In the genomic region with DNA sequence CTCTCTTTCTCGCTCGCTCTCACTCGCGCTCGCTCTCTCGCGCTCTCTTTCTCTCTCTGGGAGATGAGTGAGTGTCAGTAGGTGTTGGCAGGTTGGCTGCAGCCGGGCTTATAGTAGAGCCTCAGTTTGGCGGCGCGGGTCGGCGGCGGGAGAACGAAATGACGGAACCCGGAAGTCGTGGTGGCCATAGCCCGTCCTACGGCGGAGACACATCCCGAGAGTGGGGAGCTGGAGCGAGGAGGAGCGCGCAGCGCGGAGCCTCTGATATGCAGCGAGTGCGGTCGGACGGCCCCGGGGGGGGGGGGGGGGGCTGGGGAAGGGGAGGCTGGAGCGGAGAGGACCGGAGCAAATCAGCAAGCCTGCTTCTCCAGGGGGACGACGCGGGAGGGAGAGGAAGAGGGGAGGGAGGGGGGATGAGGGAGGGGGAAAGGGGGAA, we compare ENCODE assay signal across 8 mouse cellular contexts. TPM values are rescaled to one million over a fixed set of nuclear protein-coding genes. Genes with fewer than 3 reads are reported as not detected.
DNase-seq lines count a peak whose midpoint lies in the region; ATAC-seq and TF ChIP-seq lines count a peak whose summit lies in the region.

A gene (minus strand): TSS at position 270 of the 436 bp plus-strand sequence.

- H3K9me3 ChIP-seq in forebrain, postnatal 0 days (ENCODE audit: low read length): no peaks in the 10 kb centered on the region
- H3K9me3 ChIP-seq in lung, embryonic 15.5 days: no peaks in the 10 kb centered on the region

- H3K27me3 ChIP-seq in forebrain, postnatal 0 days (ENCODE audit: insufficient read depth, low read length): no peaks in the 10 kb centered on the region
- peaks cover 17% of the 10 kb centered on the region for H3K27me3 ChIP-seq in lung, embryonic 15.5 days

- WGBS in forebrain, postnatal 0 days: 5% methylated on average over 32 of the region's 37 CpGs
- WGBS in lung, embryonic 15.5 days: 0% methylated on average over 22 of the region's 37 CpGs

- no peak for TF ChIP-seq CTCF in forebrain, postnatal 0 days (IDR thresholded peaks at IDR 0.05; ENCODE audit: low read depth)

- H3K27ac ChIP-seq in forebrain, postnatal 0 days (ENCODE audit: low read depth, low read length): peak within 1 kb of the TSS; percentile 96
- H3K27ac ChIP-seq in lung, embryonic 15.5 days: peak within 1 kb of the TSS; percentile 89

- peak within 1 kb of the TSS; percentile 94 for H3K9ac ChIP-seq in forebrain, postnatal 0 days
- H3K9ac ChIP-seq in lung, embryonic 15.5 days: peak within 1 kb of the TSS; percentile 75

- peak within 1 kb of the TSS; percentile 70 for H3K4me3 ChIP-seq in forebrain, postnatal 0 days (ENCODE audit: low read depth, low read length)
- H3K4me3 ChIP-seq in lung, embryonic 15.5 days: peak within 1 kb of the TSS; percentile 67

- H3K4me1 ChIP-seq in forebrain, postnatal 0 days (ENCODE audit: insufficient read depth): no peaks in the 10 kb centered on the region
- H3K4me1 ChIP-seq in lung, embryonic 15.5 days: peaks cover 23% of the 10 kb centered on the region

- ATAC-seq in forebrain, postnatal 0 days: peak; percentile 82
- ATAC-seq in lung, embryonic 15.5 days (ENCODE audit: borderline replicate concordance, extremely low read depth, low FRiP score, low TSS enrichment): peak; percentile 83

- H3K36me3 ChIP-seq in forebrain, postnatal 0 days (ENCODE audit: insufficient read depth): no peaks in the 10 kb centered on the region
- no peaks in the 10 kb centered on the region for H3K36me3 ChIP-seq in lung, embryonic 15.5 days

- peak within 1 kb of the TSS; percentile 61 for H3K4me2 ChIP-seq in forebrain, postnatal 0 days (ENCODE audit: low read depth)
- H3K4me2 ChIP-seq in lung, embryonic 15.5 days: peak within 1 kb of the TSS; percentile 79

- DNase-seq in CD4-positive helper T cell, adult 2 months (ENCODE audit: low read depth, low spot score): peak; percentile 32
- peak; percentile 90 for DNase-seq in adrenal gland, adult 8-10 months
- DNase-seq in forebrain, postnatal 0 days: peak; percentile 91
- peak; percentile 88 for DNase-seq in heart, postnatal 4 days
- DNase-seq in layer of hippocampus, postnatal 10 days (ENCODE audit: low spot score in 2 of 2): peak; percentile 65 to 74
- peak; percentile 74 for DNase-seq in ovary, postnatal 10 days (ENCODE audit: low spot score)
- DNase-seq in yolk sac, embryonic 10.5 days (ENCODE audit: low spot score): peak; percentile 93

RNA-seq across cellular contexts. Expression of the gene that starts here (rescaled TPM):
- total RNA-seq in adrenal gland, adult 8-10 months (2022): 100 to 1,000 TPM; 197 to 340 (median 252) TPM
- total RNA-seq in forebrain, postnatal 0 days (2014; rRNA removed): 204 and 227 TPM in 2 replicates
- polyA plus RNA-seq in forebrain, postnatal 0 days (2015; fragmentation: Nextera tagmentation; extraction: Ambion mirVana): 85.5 and 106 TPM in 2 replicates
- total RNA-seq in heart, postnatal 4 days (2021): 10 to 100 TPM; 33.2 to 36.6 TPM
- total RNA-seq in layer of hippocampus, postnatal 10 days (2021): 10 to 100 TPM; 49.6 to 50.6 TPM
- polyA plus RNA-seq in lung, embryonic 15.5 days (2015; fragmentation: Nextera tagmentation; extraction: Ambion mirVana): 24.4 and 25.8 TPM in 2 replicates

Comparison
In these comparisons a context has a peak if more than half of its experiments do, and no peak if none do; other contexts are left out.
1. Peak in every context shown above with its lines: DNase-seq, ATAC-seq, H3K4me3 ChIP-seq and H3K27ac ChIP-seq.
2. DNase-seq: peak in every context shown above with its lines; median percentile 93 in yolk sac, embryonic 10.5 days; 91 in forebrain, postnatal 0 days; 90 in adrenal gland, adult 8-10 months; 88 in heart, postnatal 4 days; 74 in ovary, postnatal 10 days; 70 in layer of hippocampus, postnatal 10 days; 32 in CD4-positive helper T cell, adult 2 months.